Mouse (Mus musculus) spleen, adult 12 weeks (tissue): ENCODE data around the gene Hist1h2bg.
"Not testable (repeated sequence)": the region's sequence is repeated elsewhere in the genome, so short reads cannot be mapped to it uniquely, and the experiment has no call there.

ENCODE experiments used
- DNase-seq: peaks from one replicate; pipeline ENCODE4 v3.0.0; 2022; ENCODE audit warnings: low spot score

Gene Hist1h2bg

GRCm38 (mm10) chr13:23583387-23584068, 12.3 kb downstream of the Hist1h2bg start:
- no peak for DNase-seq

GRCm38 (mm10) chr13:23584331-23584730, 13.1 kb downstream of the Hist1h2bg start:
- DNase-seq: no peak

- DNase-seq: peak; percentile 78
Observed at GRCm38 (mm10) chr13:23585029-23585441, 13.8 kb downstream of the Hist1h2bg start.

- peak; percentile 76 for DNase-seq
Observed at GRCm38 (mm10) chr13:23585442-23586098, 14.4 kb downstream of the Hist1h2bg start.

GRCm38 (mm10) chr13:23586099-23586939, 15.1 kb downstream of the Hist1h2bg start:
- no peak for DNase-seq

- DNase-seq: no peak
Observed at GRCm38 (mm10) chr13:23586940-23587225, 15.7 kb downstream of the Hist1h2bg start.

GRCm38 (mm10) chr13:23591206-23591605, 20.0 kb downstream of the Hist1h2bg start:
- DNase-seq: no peak

- not testable (repeated sequence) for DNase-seq
Observed at GRCm38 (mm10) chr13:23591886-23592285, 20.7 kb downstream of the Hist1h2bg start.

- no peak for DNase-seq
Observed at GRCm38 (mm10) chr13:23592614-23593013, 21.4 kb downstream of the Hist1h2bg start.

- DNase-seq: no peak
Observed at GRCm38 (mm10) chr13:23593051-23593770, 22.0 kb downstream of the Hist1h2bg start.

- DNase-seq: no peak
Observed at GRCm38 (mm10) chr13:23595185-23595584, 24.0 kb downstream of the Hist1h2bg start.

- DNase-seq: no peak
Observed at GRCm38 (mm10) chr13:23595622-23596372, 24.6 kb downstream of the Hist1h2bg start.

- peak; percentile 77 for DNase-seq
Observed at GRCm38 (mm10) chr13:23597957-23598356, 26.8 kb downstream of the Hist1h2bg start.

GRCm38 (mm10) chr13:23603182-23603699, 32.0 kb downstream of the Hist1h2bg start:
- no peak for DNase-seq

GRCm38 (mm10) chr13:23604452-23604851, 33.3 kb downstream of the Hist1h2bg start:
- no peak for DNase-seq

- DNase-seq: no peak
Observed at GRCm38 (mm10) chr13:23605052-23605451, 33.9 kb downstream of the Hist1h2bg start.

GRCm38 (mm10) chr13:23609209-23609608, 38.0 kb downstream of the Hist1h2bg start:
- DNase-seq: peak; percentile 23

- DNase-seq: no peak
Observed at GRCm38 (mm10) chr13:23609844-23610243, 38.6 kb downstream of the Hist1h2bg start.

- no peak for DNase-seq
Observed at GRCm38 (mm10) chr13:23610393-23610792, 39.2 kb downstream of the Hist1h2bg start.

- DNase-seq: no peak
Observed at GRCm38 (mm10) chr13:23611638-23612037, 40.4 kb downstream of the Hist1h2bg start.

- DNase-seq: no peak
Observed at GRCm38 (mm10) chr13:23620056-23620732, 49.0 kb downstream of the Hist1h2bg start.
